Mouse (Mus musculus): ENCODE data around the gene Yy1.

Yy1 gene

DNA sequence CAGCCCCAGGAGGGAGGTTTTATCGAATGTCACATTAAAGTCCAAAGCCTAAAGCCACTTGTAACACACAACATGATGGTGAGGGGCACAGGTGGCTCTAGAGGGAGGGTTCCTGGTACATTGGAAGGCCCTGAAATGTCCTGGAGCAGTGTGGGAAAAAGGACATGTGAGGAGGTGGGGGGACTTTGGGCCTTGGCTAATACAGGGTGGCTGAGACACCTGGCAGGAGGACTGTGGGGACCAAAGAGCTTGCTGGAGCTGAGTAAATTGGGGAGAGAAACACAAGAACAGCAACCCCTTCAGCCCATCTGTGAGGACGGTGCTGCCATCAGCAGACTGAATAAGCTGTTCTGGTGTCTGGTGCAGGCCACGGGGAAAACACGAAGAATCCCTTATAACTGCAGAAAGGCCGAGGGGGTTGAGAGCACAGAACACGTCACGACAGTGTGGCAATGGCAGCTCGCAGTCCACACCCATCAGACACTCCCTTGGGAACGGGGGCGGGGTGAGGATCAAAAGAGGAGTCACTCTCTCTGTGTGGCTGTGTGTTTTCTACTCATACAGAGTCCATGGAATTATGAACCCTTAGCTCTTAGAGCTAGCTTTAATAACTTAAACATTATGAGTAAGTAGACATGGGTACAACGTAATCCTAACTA is 24.4 kb upstream of the Yy1 start:
- no peak for DNase-seq (ENCODE audit: low spot score in 2 of 2)

DNA sequence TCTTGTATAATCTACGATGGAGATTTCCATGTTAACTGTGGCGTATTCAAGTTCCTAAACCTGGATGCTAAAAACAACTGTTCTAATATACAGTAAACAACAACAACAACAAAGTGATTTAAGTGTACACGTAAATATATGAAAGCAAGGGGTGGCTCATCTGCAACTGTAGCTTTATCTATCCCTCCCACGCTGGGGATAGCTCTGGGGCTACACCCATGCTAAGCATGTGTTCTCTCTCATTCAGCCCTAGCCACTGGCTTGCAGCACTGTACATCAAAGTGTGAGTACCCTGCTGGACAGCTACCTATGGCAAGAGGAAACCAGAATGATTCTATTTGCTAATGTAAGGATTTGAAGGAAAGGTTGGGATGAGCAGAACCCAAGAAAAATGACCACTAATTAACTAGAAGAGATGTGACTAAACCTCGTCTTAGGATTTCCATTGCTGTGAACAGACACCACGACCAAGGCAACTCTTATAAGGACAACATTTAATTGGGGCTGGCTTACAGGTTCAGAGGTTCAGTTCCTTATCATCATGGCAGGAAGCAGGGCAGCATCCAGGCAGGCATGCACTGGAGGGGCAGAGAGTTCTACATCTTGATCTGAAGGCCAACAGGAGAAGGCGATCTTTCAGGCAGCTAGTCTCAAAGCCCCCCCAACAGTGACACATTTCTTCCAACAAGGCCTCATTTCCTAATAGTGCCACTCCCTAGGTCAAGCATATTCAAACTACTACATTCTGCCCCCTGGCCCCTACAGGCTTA is 12.5 kb upstream of the Yy1 start:
- DNase-seq (ENCODE audit: low spot score in 2 of 2) = no peak

DNA sequence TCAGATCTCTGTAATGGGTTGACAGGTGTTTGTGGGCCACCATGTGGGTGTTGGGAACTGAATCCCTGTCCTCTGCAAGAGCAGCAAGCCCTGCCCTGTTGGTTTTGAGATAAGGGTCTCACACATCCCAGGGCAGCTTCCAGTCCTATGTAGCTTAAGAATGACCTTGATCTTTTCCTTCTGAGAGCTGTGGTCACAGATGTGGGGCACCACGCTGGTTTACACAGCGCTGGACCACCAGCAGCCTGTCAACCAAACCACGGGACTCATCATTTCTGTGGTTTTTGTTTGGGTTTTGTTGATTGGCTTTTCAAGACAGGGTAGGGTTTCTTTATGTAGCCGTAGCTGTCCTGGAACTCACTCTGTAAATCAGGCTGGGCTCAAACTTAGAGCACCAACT is 7.6 kb upstream of the Yy1 start:
- DNase-seq (ENCODE audit: low spot score in 2 of 2) = no peak

DNA sequence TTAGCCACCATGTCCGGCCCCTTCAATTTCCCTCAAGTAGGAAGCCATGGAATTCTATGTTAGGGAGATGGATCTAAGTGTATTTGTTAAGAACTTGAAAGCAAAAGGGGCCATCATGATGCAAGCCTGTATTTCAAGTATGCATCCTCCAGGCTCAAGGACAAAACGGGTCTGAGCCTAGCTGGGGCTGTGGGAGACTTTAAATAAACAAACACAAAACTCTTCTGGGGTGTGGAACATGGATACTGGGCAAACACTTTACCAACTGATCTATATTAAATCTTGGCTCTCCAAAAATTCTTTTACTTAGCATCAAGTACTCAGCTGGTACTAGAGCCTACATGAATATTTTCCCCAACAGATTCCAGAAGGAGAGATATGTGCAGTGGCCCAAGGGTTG is 5.4 kb upstream of the Yy1 start:
- DNase-seq (ENCODE audit: low spot score in 2 of 2) = no peak

DNA sequence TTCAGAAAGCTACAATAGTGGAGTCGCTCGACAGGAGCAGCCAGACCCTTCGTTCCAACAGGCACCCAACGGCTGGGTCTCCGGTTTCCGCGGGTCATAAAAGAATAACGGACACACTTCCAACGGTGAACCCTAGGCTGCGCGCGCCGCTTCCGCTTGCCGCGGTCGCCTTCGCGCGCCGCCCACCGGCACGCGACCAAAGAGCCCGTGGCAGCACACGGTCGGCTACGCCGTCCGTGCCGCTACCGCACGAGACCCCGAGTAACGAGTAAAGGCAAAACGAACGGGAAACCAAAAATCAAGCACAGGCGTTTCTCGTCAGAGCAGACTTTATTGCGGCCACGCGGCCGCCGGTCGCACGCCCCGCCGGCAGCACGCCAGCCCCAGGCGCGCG is 624 bp upstream of the Yy1 start:
- peak; percentile 90 to 91 for DNase-seq (ENCODE audit: low spot score in 2 of 2)

DNA sequence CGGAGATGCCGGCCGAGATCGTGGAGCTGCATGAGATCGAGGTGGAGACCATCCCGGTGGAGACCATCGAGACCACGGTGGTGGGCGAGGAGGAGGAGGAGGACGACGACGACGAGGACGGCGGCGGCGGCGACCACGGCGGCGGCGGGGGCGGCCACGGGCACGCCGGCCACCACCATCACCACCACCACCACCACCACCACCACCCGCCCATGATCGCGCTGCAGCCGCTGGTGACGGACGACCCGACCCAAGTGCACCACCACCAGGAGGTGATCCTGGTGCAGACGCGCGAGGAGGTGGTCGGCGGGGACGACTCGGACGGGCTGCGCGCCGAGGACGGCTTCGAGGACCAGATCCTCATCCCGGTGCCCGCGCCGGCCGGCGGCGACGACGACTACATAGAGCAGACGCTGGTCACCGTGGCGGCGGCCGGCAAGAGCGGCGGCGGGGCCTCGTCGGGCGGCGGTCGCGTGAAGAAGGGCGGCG is 724 bp downstream of the Yy1 start:
- DNase-seq (ENCODE audit: low spot score in 2 of 2) = peak; percentile 53 to 69

DNA sequence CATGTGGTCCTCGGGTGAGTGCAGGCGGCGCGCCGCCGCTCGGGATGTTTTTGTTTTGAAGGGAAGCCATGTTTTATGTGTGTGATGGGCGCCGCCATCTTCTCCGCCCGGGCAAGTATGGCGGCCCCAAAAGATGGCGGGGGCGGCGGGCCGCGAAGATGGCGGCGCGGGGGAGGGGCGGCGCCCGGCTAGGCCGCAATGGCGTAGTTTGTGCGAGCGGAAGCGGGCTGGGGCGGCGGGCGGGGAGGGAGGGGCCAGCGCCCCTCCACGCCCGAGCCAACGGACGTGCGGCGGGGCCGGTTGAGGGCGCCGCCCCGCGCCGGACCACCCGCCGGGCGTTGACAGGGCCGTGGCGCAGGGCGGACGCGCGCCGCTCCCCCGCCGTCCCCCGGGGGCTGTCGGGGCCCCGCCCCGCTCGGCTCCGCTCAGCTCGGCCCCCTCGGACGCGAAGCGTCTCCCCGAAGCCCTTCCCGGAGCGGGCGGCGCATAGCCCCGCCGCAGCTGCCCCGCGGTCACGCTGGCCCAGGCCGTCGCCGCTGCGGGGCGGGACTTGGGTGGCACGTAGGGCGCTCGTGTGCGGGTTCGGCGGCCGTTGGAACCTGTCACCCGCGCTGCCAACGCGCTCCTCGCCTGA is 1.4 kb downstream of the Yy1 start:
- DNase-seq (ENCODE audit: low spot score in 2 of 2) = peak; percentile 87

DNA sequence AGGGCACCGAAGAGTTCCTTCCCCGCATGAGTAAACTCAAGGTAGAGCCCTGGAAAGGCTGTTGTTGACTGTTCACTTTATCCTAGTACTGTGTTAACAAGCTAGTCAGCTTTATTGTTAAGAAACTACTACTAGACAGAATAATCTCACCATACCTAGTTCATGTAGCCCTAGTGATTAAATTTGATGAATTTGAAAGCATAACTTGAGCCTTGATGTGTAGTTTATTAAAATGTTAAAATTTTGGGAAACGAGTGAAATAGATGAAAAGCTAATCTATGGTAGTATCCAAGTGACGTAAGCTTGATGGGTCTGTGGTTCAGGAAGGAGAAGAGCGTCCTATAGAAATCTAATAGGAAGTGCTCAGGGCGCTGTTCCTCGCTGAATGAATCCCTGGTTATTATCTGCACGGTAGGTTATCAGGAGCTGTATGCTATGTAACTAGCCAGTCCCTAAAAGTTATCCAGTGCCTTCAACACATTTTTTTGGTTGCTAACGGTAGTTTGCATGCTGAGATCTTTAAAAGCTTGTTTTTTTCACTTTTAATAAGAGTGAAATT is 2.3 kb downstream of the Yy1 start:
- no peak for DNase-seq (ENCODE audit: low spot score in 2 of 2)

DNA sequence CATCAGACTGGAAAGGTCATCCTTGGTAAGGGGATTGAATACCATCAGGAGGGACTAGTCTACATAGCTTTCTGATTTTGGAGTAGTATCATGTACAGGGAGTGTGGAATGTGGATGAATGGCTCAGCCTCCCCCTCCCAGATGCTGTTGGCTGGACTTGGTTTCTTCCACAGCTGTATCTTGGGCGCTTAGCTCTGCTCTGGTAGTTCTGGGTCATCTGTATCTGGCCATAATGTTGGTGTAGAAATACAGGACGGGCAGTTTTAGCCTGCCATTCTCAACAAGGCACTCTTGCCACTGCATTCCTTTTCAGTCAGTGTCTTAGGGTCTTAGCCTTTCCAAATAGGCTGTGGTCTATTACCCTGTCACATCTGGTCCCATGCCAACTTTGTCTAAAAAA is 8.8 kb downstream of the Yy1 start:
- no peak for DNase-seq (ENCODE audit: low spot score in 2 of 2)

DNA sequence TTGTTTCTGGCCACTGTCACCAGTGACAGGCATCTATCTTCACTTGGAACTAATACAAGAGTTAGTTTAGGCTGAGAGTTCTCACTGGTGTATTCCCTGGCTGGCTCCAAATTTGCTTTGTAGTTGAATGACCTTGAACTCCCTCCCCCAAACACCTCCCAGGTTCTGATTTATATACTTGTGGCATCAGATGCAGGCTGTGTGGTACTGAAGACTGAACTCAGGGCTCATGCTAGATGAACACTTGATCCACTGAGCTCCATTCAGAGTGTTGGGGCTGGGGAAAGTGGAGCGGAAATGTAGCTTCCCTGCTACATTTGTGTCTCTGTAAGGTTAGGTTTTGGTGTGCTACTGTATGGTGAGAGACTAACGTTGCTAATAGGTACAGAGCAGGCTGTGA is 11.6 kb downstream of the Yy1 start:
- DNase-seq (ENCODE audit: low spot score in 2 of 2) = no peak

DNA sequence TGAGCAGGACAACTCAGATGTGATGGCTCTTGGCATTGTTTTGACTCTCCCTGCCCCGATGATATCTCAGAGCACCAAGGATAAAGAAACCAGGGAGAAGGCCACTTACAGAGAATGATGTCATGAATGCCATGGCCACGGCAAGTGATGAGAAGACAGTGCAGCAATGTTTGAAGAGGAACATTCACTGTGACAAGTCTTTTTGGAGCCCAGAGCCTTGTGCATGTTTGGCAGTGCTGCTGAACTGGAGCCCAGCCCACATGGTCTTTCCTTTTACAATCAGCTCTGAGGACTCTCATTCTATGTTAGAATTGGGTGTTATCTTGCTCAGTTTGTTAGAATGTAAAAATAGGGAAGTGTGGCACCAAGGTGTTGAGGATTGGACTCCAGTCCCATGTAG is 15.7 kb downstream of the Yy1 start:
- no peak for DNase-seq (ENCODE audit: low spot score in 2 of 2)

DNA sequence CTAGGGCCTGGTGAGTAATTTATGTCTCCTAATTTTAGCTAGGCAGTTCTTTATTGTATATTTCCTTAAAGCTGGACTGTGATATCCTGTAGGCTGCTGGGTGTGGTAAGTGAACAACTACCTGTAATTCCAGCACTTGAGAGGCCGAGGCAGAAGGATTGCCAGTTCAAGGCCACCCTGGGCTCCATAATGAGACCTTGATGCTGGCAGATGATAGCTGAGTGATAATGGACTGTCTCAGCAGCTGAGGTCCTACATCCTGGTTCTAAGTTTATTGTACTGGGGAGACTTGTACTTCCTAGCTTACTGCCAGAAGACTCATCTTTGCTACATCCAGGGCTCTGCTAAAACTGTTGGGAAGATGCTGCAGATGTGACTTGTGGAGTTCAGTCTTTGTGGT is 17.0 kb downstream of the Yy1 start:
- DNase-seq (ENCODE audit: low spot score in 2 of 2) = no peak

DNA sequence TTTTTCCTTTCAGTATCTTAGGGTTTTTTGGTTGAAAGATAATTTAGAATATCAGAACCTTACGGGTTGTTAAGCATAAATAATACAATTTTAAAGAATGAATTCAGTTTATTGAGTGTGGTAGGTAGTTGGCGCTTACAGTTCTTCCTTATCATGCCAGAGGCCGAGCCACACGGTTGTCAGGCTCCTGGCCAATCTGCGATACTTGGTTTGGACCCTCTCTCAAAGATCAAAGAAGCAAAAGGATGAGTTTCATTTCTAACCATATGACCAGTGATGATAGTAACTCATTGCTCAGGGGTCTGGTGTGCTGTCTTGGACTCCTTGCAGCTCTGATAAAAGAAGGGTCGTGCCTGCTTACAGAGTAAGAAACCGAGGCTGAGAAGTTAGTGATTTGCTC is 17.5 kb downstream of the Yy1 start:
- no peak for DNase-seq (ENCODE audit: low spot score in 2 of 2)

DNA sequence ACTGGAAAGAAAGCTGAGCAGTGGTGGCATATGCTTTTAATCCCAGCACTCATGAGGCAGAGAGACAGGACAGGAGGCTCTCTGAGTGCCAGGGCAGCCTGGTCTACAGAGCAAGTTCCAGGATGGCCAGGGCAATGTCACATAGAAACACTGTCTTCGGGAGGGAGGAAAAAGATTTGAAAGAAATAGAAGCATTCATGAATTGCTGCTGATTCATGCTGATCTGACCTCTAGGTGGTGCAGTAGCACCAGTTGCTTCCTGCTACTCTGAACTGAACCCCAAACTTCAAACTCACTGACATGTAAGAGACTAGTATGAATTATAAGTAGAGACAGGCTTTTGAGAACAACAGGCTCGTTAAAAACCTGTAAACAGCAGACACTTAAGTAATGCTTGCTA is 18.4 kb downstream of the Yy1 start:
- peak in 1 of 2 experiments; percentile 33 for DNase-seq (ENCODE audit: low spot score in 2 of 2)

DNA sequence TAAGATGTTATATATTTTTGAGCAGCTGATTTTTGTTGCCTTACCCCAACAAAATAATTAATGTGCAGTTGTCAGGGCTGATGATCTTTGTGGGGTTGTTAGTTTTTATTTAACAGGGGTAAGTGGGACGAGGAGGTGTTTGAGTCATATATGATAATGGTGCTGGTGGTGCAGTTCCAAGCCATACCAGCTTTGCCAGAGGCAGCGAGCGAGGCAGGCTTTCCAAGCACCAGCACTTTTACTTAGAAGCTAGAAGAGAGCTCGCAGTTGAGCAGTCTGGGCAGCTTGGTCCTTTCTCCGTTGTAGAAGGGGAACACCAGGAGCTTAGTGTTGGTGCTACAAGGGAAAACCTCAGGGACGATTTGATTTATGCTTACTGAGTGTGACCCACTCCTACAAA is 19.7 kb downstream of the Yy1 start:
- no peak for DNase-seq (ENCODE audit: low spot score in 2 of 2)

DNA sequence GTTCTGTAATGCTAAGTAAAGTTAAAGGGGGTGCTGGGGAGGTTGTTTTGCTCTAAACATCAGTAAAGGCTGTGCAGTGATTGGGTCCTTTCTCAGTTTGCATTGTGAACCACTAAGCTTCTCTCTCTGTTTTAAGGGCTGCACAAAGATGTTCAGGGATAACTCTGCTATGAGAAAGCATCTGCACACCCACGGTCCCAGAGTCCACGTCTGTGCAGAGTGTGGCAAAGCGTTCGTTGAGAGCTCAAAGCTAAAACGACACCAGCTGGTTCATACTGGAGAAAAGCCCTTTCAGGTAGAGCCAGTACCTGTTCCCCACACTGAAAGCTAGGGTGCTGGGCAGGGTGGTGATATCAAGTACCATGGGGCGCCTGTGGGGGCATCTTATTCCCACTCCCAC is 21.7 kb downstream of the Yy1 start:
- no peak for DNase-seq (ENCODE audit: low spot score in 2 of 2)

DNA sequence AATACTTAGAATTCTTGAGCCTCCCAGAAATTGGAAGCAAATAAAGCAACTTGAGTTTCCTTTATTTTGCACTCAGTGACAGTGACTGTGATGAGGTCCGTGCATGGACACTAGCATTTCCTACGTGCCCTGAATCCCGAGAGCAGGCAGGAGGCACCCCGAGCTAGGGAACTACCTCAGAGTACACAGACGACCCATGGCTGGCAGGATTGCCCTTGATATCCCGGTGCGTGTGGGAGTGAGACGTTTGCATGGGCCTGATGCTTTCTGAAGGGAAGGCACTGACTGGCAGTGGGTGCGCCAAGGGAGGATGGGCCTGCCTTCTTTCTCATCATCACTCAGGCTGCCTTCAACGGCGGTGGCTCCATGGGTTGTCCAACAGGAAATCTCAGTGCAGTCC is 23.8 kb downstream of the Yy1 start:
- no peak for DNase-seq (ENCODE audit: low spot score in 2 of 2)

DNA sequence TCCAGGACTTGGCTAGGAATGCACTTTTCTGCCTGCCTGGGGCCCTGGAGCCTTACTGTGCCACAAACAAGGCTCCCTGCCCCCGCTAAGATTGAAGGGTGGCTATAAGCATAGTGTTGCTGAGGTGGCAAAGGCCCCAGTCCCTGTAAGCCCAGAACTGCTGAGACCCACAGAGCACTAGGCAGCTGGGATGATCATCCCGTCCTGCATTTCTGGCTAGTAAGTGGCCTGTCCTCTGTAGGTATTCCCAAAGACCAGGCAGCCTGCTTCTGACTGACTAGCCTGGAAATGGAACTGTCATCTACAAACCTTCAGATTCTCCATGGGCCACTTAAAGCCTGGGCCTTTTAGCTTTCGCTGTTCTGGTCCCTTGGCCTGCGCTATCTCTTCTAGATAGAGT is 27.7 kb downstream of the Yy1 start:
- no peak for DNase-seq (ENCODE audit: low spot score in 2 of 2)

DNA sequence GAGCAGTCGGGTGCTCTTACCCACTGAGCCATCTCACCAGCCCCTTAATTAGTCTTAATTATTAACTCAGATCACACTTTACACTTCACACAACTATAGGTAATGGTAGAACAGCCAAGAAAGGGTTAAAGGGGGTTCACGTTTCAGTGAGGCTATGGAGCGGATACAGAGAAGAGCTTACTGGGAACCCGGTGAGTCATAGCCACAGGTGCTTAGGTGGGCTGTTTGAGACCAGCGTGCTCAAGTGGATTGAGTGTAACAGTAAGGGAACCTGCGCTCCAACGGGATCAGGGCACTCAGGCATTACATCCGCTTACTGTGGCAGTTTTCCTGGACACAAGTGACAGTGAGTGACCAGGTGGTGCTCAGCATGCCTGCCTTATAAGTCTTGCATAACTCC is 30.3 kb downstream of the Yy1 start:
- no peak for DNase-seq (ENCODE audit: low spot score in 2 of 2)

DNA sequence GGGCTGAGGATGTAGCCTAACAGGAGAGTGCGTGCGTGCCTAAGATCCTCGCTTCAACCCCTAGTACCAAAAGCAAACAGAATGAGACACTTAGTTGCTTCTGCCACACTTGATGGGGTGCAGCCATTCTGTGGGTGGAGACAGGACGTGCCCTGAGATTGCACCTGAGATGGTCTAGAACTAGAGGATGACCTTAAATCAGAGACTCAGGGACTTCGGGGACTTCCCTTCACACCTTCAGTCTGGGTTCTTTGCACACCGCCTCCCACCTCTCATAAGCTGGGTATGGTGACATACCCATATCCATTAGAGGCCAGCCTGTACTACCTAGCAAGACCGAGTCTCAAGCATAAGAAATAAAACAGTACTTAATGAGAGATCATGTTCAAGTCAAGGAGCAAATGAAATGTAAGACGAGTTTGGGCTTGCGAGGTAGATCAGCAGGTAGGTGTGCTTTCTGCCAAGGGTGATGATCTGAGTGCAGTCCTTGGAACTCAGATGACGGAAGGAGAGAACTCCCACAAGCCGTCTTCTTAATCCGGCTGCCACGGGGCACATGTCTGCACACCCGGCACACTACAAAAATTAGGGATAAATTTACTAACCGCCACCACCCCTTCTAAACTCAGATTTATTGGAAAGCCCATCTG is 31.6 kb downstream of the Yy1 start:
- no peak for DNase-seq (ENCODE audit: low spot score in 2 of 2)

DNA sequence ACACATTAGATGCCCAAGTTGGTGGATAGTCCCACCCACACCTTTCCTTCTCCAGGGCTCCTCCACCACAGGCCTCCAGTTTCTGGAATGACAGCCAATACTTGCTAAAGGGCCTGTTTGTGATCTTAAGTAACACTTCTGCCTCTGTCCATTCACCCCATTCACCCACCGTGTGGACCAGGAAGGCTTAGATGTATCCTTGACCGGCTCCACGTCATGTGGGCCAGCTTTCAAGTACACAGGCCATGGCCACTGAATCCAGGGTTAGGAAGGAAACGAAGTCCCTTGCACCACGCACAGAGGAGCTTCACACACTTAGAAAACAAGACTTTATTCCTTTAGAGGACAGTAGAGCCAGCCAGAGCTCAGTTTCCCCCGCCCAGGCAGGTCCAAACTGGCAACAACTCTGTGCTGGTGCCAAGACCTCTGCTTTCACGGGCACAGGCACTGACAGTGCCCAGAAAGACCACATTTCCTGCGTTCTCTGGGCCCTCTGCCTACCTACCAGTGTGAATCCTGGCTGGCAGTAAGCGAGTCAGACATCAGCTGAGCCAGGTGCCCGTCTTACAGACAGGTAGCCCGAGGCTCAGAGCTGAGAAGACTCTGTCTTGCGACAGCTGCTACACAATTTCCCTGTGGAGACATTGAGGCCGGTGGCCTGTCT is 32.9 kb downstream of the Yy1 start:
- DNase-seq (ENCODE audit: low spot score in 2 of 2) = no peak
